19 mouse cellular contexts compared by ENCODE assay signal in the genomic region with DNA sequence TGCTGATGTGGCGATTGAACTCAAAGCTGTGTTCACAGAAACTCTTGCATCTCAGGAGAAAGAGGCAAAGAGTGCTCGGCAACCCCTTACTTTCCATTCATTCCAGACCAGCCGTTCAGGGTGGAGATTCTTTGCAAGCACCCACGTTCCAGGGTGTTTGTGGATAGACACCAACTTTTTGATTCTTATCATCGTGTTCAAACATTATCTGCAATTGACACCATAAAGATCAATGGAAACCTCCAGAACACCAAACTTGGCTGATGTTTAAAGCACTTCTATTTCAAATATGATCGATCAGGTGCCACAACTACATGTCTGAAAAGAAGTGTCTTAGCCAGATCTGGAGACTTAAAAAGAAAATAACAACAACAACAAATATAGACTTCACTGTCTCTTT. TPM values are rescaled to one million over a fixed set of nuclear protein-coding genes. Genes with fewer than 3 reads are reported as not detected.
DNase-seq lines count a peak whose midpoint lies in the region; ATAC-seq and TF ChIP-seq lines count a peak whose summit lies in the region.
"Had no signal": no experiment of that assay in that cellular context is flagged by ENCODE, and none has a peak within 500 bp of the region (broad histone marks: within the 10 kb centered on the region; RNA-seq: fewer than 3 reads in every experiment).

No protein-coding gene starts in this region.

- 34% methylated on average over 6 of the region's 6 CpGs for WGBS in liver, adult 2 months
- WGBS in midbrain, embryonic 11.5 days: 87% methylated on average over 6 of the region's 6 CpGs
- 91% methylated on average over 6 of the region's 6 CpGs for WGBS in midbrain, postnatal 0 days

- H3K4me3 ChIP-seq in liver, adult 2 months (ENCODE audit: insufficient read depth, low read depth, low read length): no peak overlapping the region
- no peak overlapping the region for H3K4me3 ChIP-seq in midbrain, embryonic 11.5 days (ENCODE audit: low read depth, low read length)
- H3K4me3 ChIP-seq in midbrain, postnatal 0 days (ENCODE audit: low read depth, low read length): no peak overlapping the region

- H3K27me3 ChIP-seq in liver, adult 2 months (ENCODE audit: control insufficient read depth, insufficient read depth, low read length): no peaks in the 10 kb centered on the region
- H3K27me3 ChIP-seq in midbrain, embryonic 11.5 days (ENCODE audit: control insufficient read depth, insufficient read depth, low read length): no peaks in the 10 kb centered on the region
- H3K27me3 ChIP-seq in midbrain, postnatal 0 days (ENCODE audit: insufficient read depth, low read length): no peaks in the 10 kb centered on the region
- H3K27me3 ChIP-seq: CH12.LX, Patski had no signal

- no peaks in the 10 kb centered on the region for H3K9me3 ChIP-seq in midbrain, embryonic 11.5 days (ENCODE audit: control insufficient read depth, low read length)
- no peaks in the 10 kb centered on the region for H3K9me3 ChIP-seq in midbrain, postnatal 0 days (ENCODE audit: low read length)
- H3K9me3 ChIP-seq: G1E had no signal

- peak; percentile 55 for DNase-seq in liver, adult 2 months (ENCODE audit: extremely low read depth, low read depth, low spot score)
- DNase-seq in liver: no peak
- DNase-seq in midbrain, embryonic 11.5 days (ENCODE audit: low spot score, missing footprints): peak; percentile 73
- DNase-seq in midbrain, postnatal 0 days (ENCODE audit: low spot score): no peak
- DNase-seq: adrenal gland, adult 2 months; adrenal gland, adult 8-10 months; adrenal gland, postnatal 10 days; adrenal gland, postnatal 14 days; adrenal gland, postnatal 25 days; adrenal gland, postnatal 36 days; B cell, adult 2 months; cerebellum, adult 11 months; cerebellum, adult 11-12 months; cerebellum, adult 18-20 months had no signal

- ATAC-seq in midbrain, embryonic 11.5 days (ENCODE audit: low FRiP score): no peak
- ATAC-seq in midbrain, postnatal 0 days (ENCODE audit: low FRiP score): no peak
- ATAC-seq: activated CD4-positive, CD25-positive, alpha-beta regulatory T cell, adult 4 months; CD4-positive, CD25-positive, alpha-beta regulatory T cell, adult 4 months; Patski had no signal

- no peak overlapping the region for H3K27ac ChIP-seq in liver, adult 2 months (replicated peaks; ENCODE audit: insufficient read depth, low read depth, low read length)
- H3K27ac ChIP-seq in midbrain, embryonic 11.5 days (ENCODE audit: low read depth, low read length): no peak overlapping the region
- no peak overlapping the region for H3K27ac ChIP-seq in midbrain, postnatal 0 days (ENCODE audit: low read depth, low read length)

- no peaks in the 10 kb centered on the region for H3K4me1 ChIP-seq in liver, adult 2 months (ENCODE audit: control insufficient read depth, insufficient read depth, low read length)
- no peaks in the 10 kb centered on the region for H3K4me1 ChIP-seq in midbrain, embryonic 11.5 days (ENCODE audit: control insufficient read depth, insufficient read depth, low read length)
- H3K4me1 ChIP-seq in midbrain, postnatal 0 days (ENCODE audit: insufficient read depth, low read length): no peaks in the 10 kb centered on the region

- no peak overlapping the region for H3K4me2 ChIP-seq in midbrain, embryonic 11.5 days
- no peak overlapping the region for H3K4me2 ChIP-seq in midbrain, postnatal 0 days (ENCODE audit: low read depth, low read length, poor library complexity, severe bottlenecking)

- peaks cover 6% of the 10 kb centered on the region; the same call in 1 of the 2 replicates for H3K36me3 ChIP-seq in liver, adult 2 months (ENCODE audit: control insufficient read depth, insufficient read depth, low read length)
- H3K36me3 ChIP-seq in midbrain, embryonic 11.5 days (ENCODE audit: control insufficient read depth, insufficient read depth, low read length): no peaks in the 10 kb centered on the region
- H3K36me3 ChIP-seq in midbrain, postnatal 0 days (ENCODE audit: insufficient read depth, low read length): no peaks in the 10 kb centered on the region

- H3K79me2 ChIP-seq in liver, adult 2 months (ENCODE audit: control insufficient read depth, insufficient read depth, low read length): peaks cover 24% of the 10 kb centered on the region

- no peak overlapping the region for H3K9ac ChIP-seq in liver, adult 2 months (ENCODE audit: low read depth, low read length)
- H3K9ac ChIP-seq in midbrain, embryonic 11.5 days (ENCODE audit: low read length): no peak overlapping the region
- H3K9ac ChIP-seq in midbrain, postnatal 0 days (replicated peaks; ENCODE audit: low read length, poor library complexity, severe bottlenecking): no peak overlapping the region

- no peak for TF ChIP-seq CTCF in liver, adult 2 months (IDR thresholded peaks at IDR 0.05; ENCODE audit: low read depth, low read length)
- TF ChIP-seq CTCF in midbrain, postnatal 0 days (IDR thresholded peaks at IDR 0.05): no peak

- no peak for TF ChIP-seq POLR2A in liver, adult 2 months (IDR thresholded peaks at IDR 0.05; ENCODE audit: extremely low read depth, insufficient read depth, low read length)

RNA-seq across cellular contexts. Expression of a gene that starts 51.2 kb away (rescaled TPM):
- total RNA-seq in liver, adult 2 months (2014; rRNA removed): 18.8 and 22.1 TPM in 2 replicates
- 40.7 and 42.6 TPM in 2 replicates for polyA plus RNA-seq in liver, adult 2 months (2012; rRNA removed)
- 22.1 and 23.6 TPM in 2 replicates for polyA plus RNA-seq in midbrain, embryonic 11.5 days (2014; fragmentation: Nextera tagmentation; extraction: Ambion mirVana)
- 61.4 and 69.0 TPM in 2 replicates for total RNA-seq in midbrain, postnatal 0 days (2014; rRNA removed)
- 22.4 and 25.8 TPM in 2 replicates for polyA plus RNA-seq in midbrain, postnatal 0 days (2015; fragmentation: Nextera tagmentation; extraction: Ambion mirVana)

RNA-seq across cellular contexts. Expression of a gene that starts 53.3 kb away (rescaled TPM):
- 28.3 and 47.8 TPM in 2 replicates for total RNA-seq in liver, adult 2 months (2014; rRNA removed)
- 14.2 and 15.1 TPM in 2 replicates for polyA plus RNA-seq in liver, adult 2 months (2012; rRNA removed)
- polyA plus RNA-seq in midbrain, embryonic 11.5 days (2014; fragmentation: Nextera tagmentation; extraction: Ambion mirVana): 36.9 and 37.9 TPM in 2 replicates
- 5.9 and 6.7 TPM in 2 replicates for total RNA-seq in midbrain, postnatal 0 days (2014; rRNA removed)
- polyA plus RNA-seq in midbrain, postnatal 0 days (2015; fragmentation: Nextera tagmentation; extraction: Ambion mirVana): 4.6 and 5.6 TPM in 2 replicates

Comparison
In these comparisons a context has a peak if more than half of its experiments do, and no peak if none do; other contexts are left out.
1. DNase-seq: peak in liver, adult 2 months (single experiment) and midbrain, embryonic 11.5 days (single experiment); none in liver (single experiment) and midbrain, postnatal 0 days (single experiment).